ENCODE assay signal across 27 mouse cellular contexts in the genomic region with DNA sequence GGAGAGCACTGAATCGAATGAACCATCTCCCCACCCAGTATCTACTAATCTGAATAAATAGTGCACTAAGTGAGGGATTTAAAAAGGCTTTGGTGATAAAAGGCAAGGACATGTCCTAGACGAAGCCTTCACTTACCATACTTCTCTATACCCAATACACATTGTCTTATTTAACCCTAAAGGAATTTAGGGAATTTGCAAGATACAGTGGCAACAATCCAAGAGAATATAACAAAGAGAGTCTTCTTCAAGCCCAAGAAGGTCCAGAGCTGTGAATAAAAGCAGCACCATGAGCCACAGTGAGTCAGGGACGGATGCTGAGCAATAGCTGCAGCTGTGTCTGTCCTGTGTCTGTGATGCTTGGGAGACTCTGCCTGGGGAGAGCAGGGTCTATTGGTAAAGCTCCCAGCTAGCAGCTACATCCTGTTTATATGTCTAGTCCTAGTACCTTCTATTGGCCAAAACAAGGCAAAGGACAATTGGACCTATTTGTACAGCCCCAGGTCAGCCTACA.
DNase-seq lines count a peak whose midpoint lies in the region; ATAC-seq and TF ChIP-seq lines count a peak whose summit lies in the region.
"Had no signal": no experiment of that assay in that cellular context is flagged by ENCODE, and none has a peak within 500 bp of the region (broad histone marks: within the 10 kb centered on the region; RNA-seq: fewer than 3 reads in every experiment).

No protein-coding gene starts in this region.

- no peak for TF ChIP-seq CTCF in C2C12 (IDR thresholded peaks at IDR 0.05; ENCODE audit: control insufficient read depth, insufficient read depth, insufficient read length)
- no peak for TF ChIP-seq CTCF in Patski (IDR thresholded peaks at IDR 0.05)

- H3K79me2 ChIP-seq in C2C12 (ENCODE audit: control insufficient read depth, insufficient read depth) = no peaks in the 10 kb centered on the region
- H3K79me2 ChIP-seq in myocyte (ENCODE audit: control insufficient read depth, insufficient read depth) = no peaks in the 10 kb centered on the region

- H3K4me3 ChIP-seq in C2C12 (ENCODE audit: insufficient read depth, poor library complexity, severe bottlenecking) = no peak overlapping the region
- H3K4me3 ChIP-seq in myocyte = no peak overlapping the region
- no peak overlapping the region for H3K4me3 ChIP-seq in limb, embryonic 10.5 days
- H3K4me3 ChIP-seq: embryonic facial prominence, embryonic 12.5 days; embryonic facial prominence, embryonic 15.5 days; gastrocnemius, adult 2 months; heart, adult 2 months; heart, embryonic 10.5 days; heart, embryonic 13.5 days; hindbrain, embryonic 12.5 days; hindbrain, embryonic 15.5 days had no signal

- no peaks in the 10 kb centered on the region for H3K79me3 ChIP-seq in C2C12 (ENCODE audit: low read depth)

- TF ChIP-seq POLR2A in myocyte (IDR thresholded peaks at IDR 0.05; ENCODE audit: insufficient read length, low read depth) = no peak

- H3ac ChIP-seq in C2C12 (ENCODE audit: control insufficient read depth, insufficient read length, low read depth) (peak overlapping the region; percentile 19), myocyte (ENCODE audit: control insufficient read depth, insufficient read length) (no peak overlapping the region)

- WGBS in limb, embryonic 10.5 days = 91% methylated on average over 3 of the region's 3 CpGs

- DNase-seq in 3134 (ENCODE audit: extremely low read depth, insufficient read length, low spot score) = peak; percentile 69
- peak; percentile 48 for DNase-seq in Patski (ENCODE audit: low read depth, low spot score)
- DNase-seq in limb, embryonic 10.5 days (ENCODE audit: low spot score) = no peak
- no peak for DNase-seq in adrenal gland, adult 18-20 months (ENCODE audit: low spot score in 2 of 2)
- no peak for DNase-seq in kidney, postnatal 10 days
- DNase-seq: adrenal gland, adult 8-10 months; adrenal gland, postnatal 25 days; cerebellum, adult 18-20 months; cerebellum, adult 9-10 months; cerebellum, postnatal 14 days; forebrain, postnatal 0 days; gastrocnemius, adult 2 months; gastrocnemius, postnatal 25 days; heart, adult 2 months; heart, postnatal 14 days had no signal

- in situ Hi-C loops in Patski (cut with MboI; ENCODE audit: low pct_unique_long_range_greater_than_20kb) = no loop called here

- ATAC-seq in Patski = peak; percentile 89
- ATAC-seq: forebrain, embryonic 14.5 days; forebrain, postnatal 0 days; intestine, postnatal 0 days had no signal

- no peaks in the 10 kb centered on the region for H3K27me3 ChIP-seq in C2C12 (ENCODE audit: control insufficient read depth, insufficient read depth, insufficient read length)
- no peaks in the 10 kb centered on the region for H3K27me3 ChIP-seq in Patski
- no peaks in the 10 kb centered on the region for H3K27me3 ChIP-seq in myocyte (ENCODE audit: control insufficient read depth, insufficient read depth, insufficient read length)
- no peaks in the 10 kb centered on the region for H3K27me3 ChIP-seq in limb, embryonic 10.5 days (ENCODE audit: low read depth, poor library complexity, severe bottlenecking)
- H3K27me3 ChIP-seq: CH12.LX; embryonic facial prominence, embryonic 12.5 days; embryonic facial prominence, embryonic 15.5 days; heart, embryonic 13.5 days; hindbrain, embryonic 12.5 days; hindbrain, embryonic 15.5 days had no signal

- peak overlapping the region; percentile 75 for H3K4me2 ChIP-seq in myocyte (ENCODE audit: low read depth)
- H3K4me2 ChIP-seq: embryonic facial prominence, embryonic 12.5 days; embryonic facial prominence, embryonic 15.5 days; heart, embryonic 13.5 days; hindbrain, embryonic 12.5 days; hindbrain, embryonic 15.5 days had no signal

- H3K9me3 ChIP-seq in limb, embryonic 10.5 days (replicated peaks) = no peaks in the 10 kb centered on the region
- H3K9me3 ChIP-seq: embryonic facial prominence, embryonic 12.5 days; embryonic facial prominence, embryonic 15.5 days; heart, embryonic 10.5 days; heart, embryonic 13.5 days; hindbrain, embryonic 12.5 days; hindbrain, embryonic 15.5 days had no signal

- CTCF ChIA-PET in Patski (lab: Charles Lee) = no interaction called here

- H3K36me3 ChIP-seq in C2C12 (ENCODE audit: control insufficient read depth, insufficient read depth) = no peaks in the 10 kb centered on the region
- H3K36me3 ChIP-seq in myocyte (ENCODE audit: control insufficient read depth, insufficient read depth) = no peaks in the 10 kb centered on the region
- H3K36me3 ChIP-seq in limb, embryonic 10.5 days = no peaks in the 10 kb centered on the region
- H3K36me3 ChIP-seq: embryonic facial prominence, embryonic 12.5 days; embryonic facial prominence, embryonic 15.5 days; G1E; heart, embryonic 10.5 days; heart, embryonic 13.5 days; hindbrain, embryonic 12.5 days; hindbrain, embryonic 15.5 days had no signal

- peaks cover 10% of the 10 kb centered on the region for H3K4me1 ChIP-seq in limb, embryonic 10.5 days
- H3K4me1 ChIP-seq: embryonic facial prominence, embryonic 12.5 days; heart, embryonic 10.5 days; heart, embryonic 13.5 days; hindbrain, embryonic 12.5 days; hindbrain, embryonic 15.5 days had no signal

- POLR2A ChIA-PET in Patski (lab: Charles Lee) = no interaction called here

- no peak overlapping the region for H3K27ac ChIP-seq in limb, embryonic 10.5 days
- H3K27ac ChIP-seq: embryonic facial prominence, embryonic 12.5 days; embryonic facial prominence, embryonic 15.5 days; heart, embryonic 10.5 days; heart, embryonic 13.5 days; hindbrain, embryonic 12.5 days; hindbrain, embryonic 15.5 days had no signal

TF ChIP-seq in C2C12, 6 proteins besides CTCF, POLR2A, EP300 and RAD21:
- no peak for TF ChIP-seq USF1 (IDR thresholded peaks at IDR 0.05; ENCODE audit: low read depth)
- TF ChIP-seq MAX (IDR thresholded peaks at IDR 0.05) = peak; percentile 79
- peak; percentile 86 for TF ChIP-seq FOSL1 (IDR thresholded peaks at IDR 0.05; ENCODE audit: insufficient read depth, low read length, poor library complexity, severe bottlenecking)
- TF ChIP-seq MYOD1 (IDR thresholded peaks at IDR 0.05; ENCODE audit: control insufficient read depth, insufficient read length, low read depth) = peak; percentile 98
- TF ChIP-seq MYOG (IDR thresholded peaks at IDR 0.05; ENCODE audit: control insufficient read depth, extremely low read depth, insufficient read length) = no peak
- TF ChIP-seq CEBPB (IDR thresholded peaks at IDR 0.05; ENCODE audit: low read depth) = peak; percentile 61
TF ChIP-seq in C2C12: peak in this region for 4.

TF ChIP-seq in myocyte, 11 proteins besides CTCF, POLR2A, EP300 and RAD21:
- TF ChIP-seq CEBPB (IDR thresholded peaks at IDR 0.05; ENCODE audit: insufficient read depth, poor library complexity, severe bottlenecking) (0 out of 2 replicates have a peak, but pooled peaks have one; percentile 40), E2F4 (IDR thresholded peaks at IDR 0.05; ENCODE audit: insufficient read depth) (no peak), MYOG (IDR thresholded peaks at IDR 0.05; ENCODE audit: control insufficient read depth in 1 of 3, insufficient read depth in 1 of 3, insufficient read length in 2 of 3, low read depth in 2 of 3) (peak in 1 of 3 experiments; percentile 51), TCF12 (IDR thresholded peaks at IDR 0.05; ENCODE audit: insufficient read depth, poor library complexity, severe bottlenecking) (peak; percentile 54), MYOD1 (IDR thresholded peaks at IDR 0.05; ENCODE audit: control insufficient read depth in 1 of 3, insufficient read length in 2 of 3, low read depth in 2 of 3) (peak; percentile 20 to 92 (median 91)), MAX (IDR thresholded peaks at IDR 0.05; ENCODE audit: low read depth) (no peak), TCF3 (IDR thresholded peaks at IDR 0.05; ENCODE audit: insufficient read length, low read depth) (peak; percentile 72)

Comparison
In these comparisons a context has a peak if more than half of its experiments do, and no peak if none do; other contexts are left out.
1. DNase-seq: peak in 3134 (single experiment) and Patski (single experiment); none in limb, embryonic 10.5 days (single experiment), adrenal gland, adult 18-20 months (0 of 2) and kidney, postnatal 10 days (single experiment).